Comparison of ENCODE assay signal across 18 mouse cellular contexts in the genomic region with DNA sequence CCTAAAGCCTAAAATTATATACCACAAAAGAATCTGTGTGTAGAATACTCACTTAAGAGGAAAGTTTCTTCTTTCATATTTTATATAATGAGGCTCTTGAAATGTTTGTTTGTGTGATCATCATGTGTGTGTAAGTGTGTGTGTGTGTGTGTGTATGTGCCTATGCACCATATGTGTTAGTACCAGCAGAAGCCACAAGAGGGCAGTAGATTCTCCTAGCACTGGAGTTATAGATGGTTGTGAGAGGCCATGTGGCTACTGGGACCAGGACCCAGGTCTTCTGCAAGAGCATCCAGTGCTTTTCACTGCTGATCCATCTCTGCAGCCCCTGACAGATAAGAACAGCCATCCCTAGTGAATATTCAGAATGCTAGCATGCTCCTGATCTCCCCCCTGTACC.
DNase-seq lines count a peak whose midpoint lies in the region; ATAC-seq and TF ChIP-seq lines count a peak whose summit lies in the region.
"Had no signal": no experiment of that assay in that cellular context is flagged by ENCODE, and none has a peak within 500 bp of the region (broad histone marks: within the 10 kb centered on the region; RNA-seq: fewer than 3 reads in every experiment).

No protein-coding gene starts in this region.

- H3K27ac ChIP-seq in hindbrain, postnatal 0 days = no peak overlapping the region
- no peak overlapping the region for H3K27ac ChIP-seq in hindbrain, embryonic 16.5 days (ENCODE audit: low read depth, low read length)
- no peak overlapping the region for H3K27ac ChIP-seq in lung, postnatal 0 days (ENCODE audit: low read length)
- no peak overlapping the region for H3K27ac ChIP-seq in stomach, postnatal 0 days (replicated peaks)
- H3K27ac ChIP-seq: forebrain, embryonic 15.5 days; hindbrain, embryonic 13.5 days; limb, embryonic 15.5 days; stomach, embryonic 15.5 days had no signal

- H3K9ac ChIP-seq in hindbrain, postnatal 0 days (replicated peaks; ENCODE audit: low read length) = no peak overlapping the region
- H3K9ac ChIP-seq in hindbrain, embryonic 16.5 days (ENCODE audit: low read depth, low read length) = no peak overlapping the region
- no peak overlapping the region for H3K9ac ChIP-seq in lung, postnatal 0 days (replicated peaks; ENCODE audit: low read depth)
- H3K9ac ChIP-seq in stomach, postnatal 0 days (ENCODE audit: low read length) = no peak overlapping the region
- H3K9ac ChIP-seq: forebrain, embryonic 15.5 days; hindbrain, embryonic 13.5 days; limb, embryonic 15.5 days; stomach, embryonic 15.5 days had no signal

- no peaks in the 10 kb centered on the region for H3K9me3 ChIP-seq in hindbrain, postnatal 0 days (ENCODE audit: low read length)
- no peaks in the 10 kb centered on the region for H3K9me3 ChIP-seq in hindbrain, embryonic 16.5 days (ENCODE audit: control insufficient read depth, low read length)
- H3K9me3 ChIP-seq in lung, postnatal 0 days (ENCODE audit: low read length) = no peaks in the 10 kb centered on the region
- no peaks in the 10 kb centered on the region for H3K9me3 ChIP-seq in stomach, postnatal 0 days (ENCODE audit: control insufficient read depth, low read length)
- H3K9me3 ChIP-seq: forebrain, embryonic 15.5 days; hindbrain, embryonic 13.5 days; stomach, embryonic 15.5 days had no signal

- no peaks in the 10 kb centered on the region for H3K36me3 ChIP-seq in hindbrain, postnatal 0 days (ENCODE audit: insufficient read depth, low read length)
- no peaks in the 10 kb centered on the region for H3K36me3 ChIP-seq in hindbrain, embryonic 16.5 days (ENCODE audit: control insufficient read depth, insufficient read depth, low read length)
- H3K36me3 ChIP-seq in lung, postnatal 0 days (ENCODE audit: insufficient read depth, low read length) = no peaks in the 10 kb centered on the region
- H3K36me3 ChIP-seq in stomach, postnatal 0 days (ENCODE audit: control insufficient read depth, insufficient read depth, low read length) = no peaks in the 10 kb centered on the region
- H3K36me3 ChIP-seq: forebrain, embryonic 15.5 days; hindbrain, embryonic 13.5 days; limb, embryonic 15.5 days; stomach, embryonic 15.5 days had no signal

- no peak overlapping the region for H3K4me3 ChIP-seq in hindbrain, postnatal 0 days (ENCODE audit: low read length)
- no peak overlapping the region for H3K4me3 ChIP-seq in hindbrain, embryonic 16.5 days (ENCODE audit: low read length)
- no peak overlapping the region for H3K4me3 ChIP-seq in lung, postnatal 0 days (ENCODE audit: low read depth, low read length)
- no peak overlapping the region for H3K4me3 ChIP-seq in stomach, postnatal 0 days (ENCODE audit: low read depth, low read length)
- H3K4me3 ChIP-seq: forebrain, embryonic 15.5 days; hindbrain, embryonic 13.5 days; limb, embryonic 15.5 days; stomach, embryonic 15.5 days had no signal

- no peak overlapping the region for H3K4me2 ChIP-seq in hindbrain, postnatal 0 days (ENCODE audit: low read depth, low read length)
- no peak overlapping the region for H3K4me2 ChIP-seq in hindbrain, embryonic 16.5 days (ENCODE audit: low read length)
- H3K4me2 ChIP-seq in lung, postnatal 0 days (replicated peaks; ENCODE audit: low read depth, low read length) = no peak overlapping the region
- H3K4me2 ChIP-seq in stomach, postnatal 0 days (replicated peaks; ENCODE audit: low read depth) = no peak overlapping the region
- H3K4me2 ChIP-seq: forebrain, embryonic 15.5 days; heart, embryonic 11.5 days; hindbrain, embryonic 13.5 days; limb, embryonic 15.5 days; stomach, embryonic 15.5 days had no signal

- TF ChIP-seq EP300 in lung, postnatal 0 days (IDR thresholded peaks at IDR 0.05) = no peak
- TF ChIP-seq EP300 in stomach, postnatal 0 days (optimal IDR thresholded peaks at IDR 0.05) = no peak

- no peak for DNase-seq in hindbrain, postnatal 0 days (ENCODE audit: low spot score)
- DNase-seq in lung, postnatal 0 days (ENCODE audit: low spot score) = no peak
- no peak for DNase-seq in lung, adult 18-20 months
- DNase-seq in R1 (ENCODE audit: low read depth, low spot score) = peak; percentile 61
- DNase-seq in stomach, postnatal 0 days (ENCODE audit: low spot score) = no peak
- DNase-seq in left cerebral cortex, adult 8-10 months (ENCODE audit: low spot score in 2 of 2) = no peak
- DNase-seq: adrenal gland, adult 8-10 months; heart, postnatal 14 days; kidney, adult 11 months; midbrain, embryonic 14.5 days; right cerebral cortex, postnatal 25 days; thymus, adult 2 months had no signal

- TF ChIP-seq CTCF in hindbrain, postnatal 0 days (IDR thresholded peaks at IDR 0.05; ENCODE audit: low read depth) = peak; percentile 27; the same call in 1 of the 2 replicates
- TF ChIP-seq CTCF in lung, postnatal 0 days (IDR thresholded peaks at IDR 0.05) = peak; percentile 27; the same call in 1 of the 2 replicates
- peak; percentile 41 for TF ChIP-seq CTCF in stomach, postnatal 0 days (IDR thresholded peaks at IDR 0.05; ENCODE audit: low read depth)

- no peaks in the 10 kb centered on the region for H3K27me3 ChIP-seq in hindbrain, postnatal 0 days (ENCODE audit: insufficient read depth, low read length)
- H3K27me3 ChIP-seq in hindbrain, embryonic 16.5 days (replicated peaks; ENCODE audit: control insufficient read depth, insufficient read depth, low read length) = no peaks in the 10 kb centered on the region
- H3K27me3 ChIP-seq in lung, postnatal 0 days (replicated peaks; ENCODE audit: insufficient read depth, low read length) = no peaks in the 10 kb centered on the region
- no peaks in the 10 kb centered on the region for H3K27me3 ChIP-seq in stomach, postnatal 0 days (ENCODE audit: control insufficient read depth, insufficient read depth, low read length)
- H3K27me3 ChIP-seq: forebrain, embryonic 15.5 days; hindbrain, embryonic 13.5 days; limb, embryonic 15.5 days; stomach, embryonic 15.5 days had no signal

- no peak for ATAC-seq in hindbrain, postnatal 0 days
- no peak for ATAC-seq in hindbrain, embryonic 16.5 days
- no peak for ATAC-seq in lung, postnatal 0 days
- ATAC-seq in stomach, postnatal 0 days (ENCODE audit: low FRiP score, low TSS enrichment) = no peak
- ATAC-seq: forebrain, embryonic 15.5 days had no signal

- no peaks in the 10 kb centered on the region; the same call in 1 of the 2 replicates for H3K4me1 ChIP-seq in hindbrain, postnatal 0 days (ENCODE audit: insufficient read depth, low read length)
- 0 out of 2 replicates have a peak, but pooled peaks cover 2% of the 10 kb centered on the region for H3K4me1 ChIP-seq in hindbrain, embryonic 16.5 days (ENCODE audit: control insufficient read depth, insufficient read depth, low read depth, low read length)
- H3K4me1 ChIP-seq in lung, postnatal 0 days (ENCODE audit: insufficient read depth, low read depth, low read length) = no peaks in the 10 kb centered on the region
- no peaks in the 10 kb centered on the region for H3K4me1 ChIP-seq in stomach, postnatal 0 days (replicated peaks; ENCODE audit: control insufficient read depth, insufficient read depth)
- H3K4me1 ChIP-seq: hindbrain, embryonic 13.5 days had no signal
